Mouse (Mus musculus): ENCODE measurements around the gene Ahcyl1. TPM values are rescaled to one million over a fixed set of nuclear protein-coding genes. Genes with fewer than 3 reads are reported as not detected.

The Ahcyl1 gene
- total and polyA plus RNA-seq, 2 experiments from 2014 or later: 32.0 to 43.3 TPM

DNA sequence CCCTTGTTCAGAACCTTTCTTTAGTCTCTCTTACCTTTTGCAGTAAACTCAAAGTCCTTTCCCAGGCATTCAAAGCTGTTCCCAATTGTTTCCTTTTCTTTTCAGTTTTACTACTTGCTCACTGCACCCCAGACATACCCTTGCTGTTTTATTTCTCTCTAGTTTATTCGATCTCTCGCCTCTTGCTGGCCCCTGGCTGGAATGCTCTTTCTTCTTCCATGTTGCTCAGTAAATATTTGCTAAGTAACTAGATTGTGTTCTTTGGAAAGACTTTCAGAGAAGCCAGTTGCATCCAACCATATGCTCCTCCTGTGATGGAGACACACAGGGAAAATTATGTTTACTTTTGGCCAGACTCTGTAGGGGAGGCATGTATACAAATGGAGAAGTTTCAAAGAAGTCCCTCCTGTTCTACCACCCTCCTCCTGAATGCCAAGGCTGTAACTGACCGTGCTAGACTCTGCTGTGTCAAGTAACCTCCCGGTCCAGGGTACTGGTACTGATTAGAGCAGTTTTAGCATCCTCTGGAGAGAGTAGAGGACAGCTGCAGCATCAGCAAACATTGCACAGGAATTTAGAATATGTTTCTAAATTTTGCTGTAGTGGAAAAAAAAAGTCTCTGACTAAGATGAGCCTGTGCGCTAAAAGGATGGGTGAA lies 18.0 kb upstream of the Ahcyl1 start:
- H3K27me3 ChIP-seq (ENCODE audit: control insufficient read depth, insufficient read depth, low read length): no peaks in the 10 kb centered on the region
- peak; percentile 37 for DNase-seq (ENCODE audit: low spot score)
- H3K4me3 ChIP-seq (ENCODE audit: low read depth, low read length): no peak overlapping the region
- no peak overlapping the region for H3K9ac ChIP-seq (replicated peaks; ENCODE audit: low read depth, low read length)
- no peak overlapping the region for H3K27ac ChIP-seq (ENCODE audit: low read depth)
- 55% methylated on average over 5 of the region's 5 CpGs for WGBS
- H3K9me3 ChIP-seq (replicated peaks; ENCODE audit: control insufficient read depth, low read length): no peaks in the 10 kb centered on the region
- peaks cover 22% of the 10 kb centered on the region for H3K4me1 ChIP-seq (ENCODE audit: control insufficient read depth, insufficient read depth)
- no peak for ATAC-seq (ENCODE audit: insufficient read depth, low read depth)
- TF ChIP-seq CTCF (IDR thresholded peaks at IDR 0.05; ENCODE audit: low read depth): no peak
- TF ChIP-seq EP300 (IDR thresholded peaks at IDR 0.05; ENCODE audit: low read depth): no peak
- no peaks in the 10 kb centered on the region for H3K36me3 ChIP-seq (replicated peaks; ENCODE audit: control insufficient read depth, insufficient read depth, low read length)
- H3K4me2 ChIP-seq (ENCODE audit: low read depth, low read length): no peak overlapping the region

DNA sequence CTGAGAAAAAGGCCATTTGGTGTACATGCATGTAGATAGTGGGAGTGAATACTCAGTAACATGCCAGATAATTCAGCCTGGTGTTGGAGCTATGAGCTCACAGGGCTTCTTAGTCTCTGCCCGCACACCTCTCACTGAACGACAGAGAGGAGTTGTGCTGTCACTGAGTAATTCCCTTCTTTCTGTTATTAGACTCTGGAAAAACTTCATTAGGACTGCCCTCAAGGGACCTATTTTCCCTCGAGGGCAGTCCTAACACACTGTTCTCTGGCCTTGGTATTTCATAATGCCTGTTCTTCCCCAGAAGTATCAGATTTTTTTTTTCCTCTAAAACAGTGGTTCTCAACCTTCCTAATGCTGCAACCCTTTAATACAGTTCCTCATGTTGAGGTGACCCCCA lies 15.7 kb upstream of the Ahcyl1 start:
- Histone ChIP-seq H3K27ac (ENCODE audit: low read depth) (no peak overlapping the region), H3K4me2 (ENCODE audit: low read depth, low read length) (no peak overlapping the region), H3K27me3 (ENCODE audit: control insufficient read depth, insufficient read depth, low read length) (no peaks in the 10 kb centered on the region), H3K4me1 (ENCODE audit: control insufficient read depth, insufficient read depth) (peaks cover 18% of the 10 kb centered on the region), H3K36me3 (replicated peaks; ENCODE audit: control insufficient read depth, insufficient read depth, low read length) (no peaks in the 10 kb centered on the region), H3K4me3 (ENCODE audit: low read depth, low read length) (no peak overlapping the region), H3K9me3 (replicated peaks; ENCODE audit: control insufficient read depth, low read length) (no peaks in the 10 kb centered on the region), H3K9ac (replicated peaks; ENCODE audit: low read depth, low read length) (no peak overlapping the region)
- ATAC-seq (ENCODE audit: insufficient read depth, low read depth): no peak
- no peak for DNase-seq (ENCODE audit: low spot score)
- WGBS: 54% methylated on average over 3 of the region's 3 CpGs
- TF ChIP-seq EP300 (IDR thresholded peaks at IDR 0.05; ENCODE audit: low read depth): no peak
- no peak for TF ChIP-seq CTCF (IDR thresholded peaks at IDR 0.05; ENCODE audit: low read depth)

DNA sequence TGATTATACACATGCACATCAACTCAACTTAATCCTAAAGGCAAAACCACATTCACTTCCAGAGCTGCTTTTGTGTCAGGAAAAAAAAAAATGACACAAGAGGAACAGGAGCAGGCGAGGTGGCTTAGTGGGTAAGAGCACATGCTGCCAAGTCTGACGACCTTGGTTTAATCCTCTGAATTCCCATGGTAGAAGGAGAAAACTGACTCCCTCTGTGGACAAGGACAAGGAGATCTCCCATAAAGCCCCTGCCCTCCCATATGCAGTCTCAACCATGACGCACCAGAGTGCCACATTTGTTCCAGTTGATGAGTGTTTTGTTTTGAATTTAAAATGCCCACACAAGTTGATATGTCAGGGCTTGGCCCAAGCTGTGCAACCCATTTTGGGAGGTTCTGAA lies 12.8 kb upstream of the Ahcyl1 start:
- ATAC-seq (ENCODE audit: insufficient read depth, low read depth): no peak
- TF ChIP-seq EP300 (IDR thresholded peaks at IDR 0.05; ENCODE audit: low read depth): no peak
- TF ChIP-seq CTCF (IDR thresholded peaks at IDR 0.05; ENCODE audit: low read depth): no peak
- Histone ChIP-seq H3K36me3 (replicated peaks; ENCODE audit: control insufficient read depth, insufficient read depth, low read length) (no peaks in the 10 kb centered on the region), H3K27me3 (ENCODE audit: control insufficient read depth, insufficient read depth, low read length) (no peaks in the 10 kb centered on the region), H3K27ac (ENCODE audit: low read depth) (no peak overlapping the region), H3K9me3 (replicated peaks; ENCODE audit: control insufficient read depth, low read length) (no peaks in the 10 kb centered on the region), H3K9ac (replicated peaks; ENCODE audit: low read depth, low read length) (no peak overlapping the region), H3K4me3 (ENCODE audit: low read depth, low read length) (no peak overlapping the region), H3K4me1 (ENCODE audit: control insufficient read depth, insufficient read depth) (peaks cover 20% of the 10 kb centered on the region), H3K4me2 (ENCODE audit: low read depth, low read length) (no peak overlapping the region)
- DNase-seq (ENCODE audit: low spot score): no peak
- WGBS: 66% methylated on average over 3 of the region's 3 CpGs

DNA sequence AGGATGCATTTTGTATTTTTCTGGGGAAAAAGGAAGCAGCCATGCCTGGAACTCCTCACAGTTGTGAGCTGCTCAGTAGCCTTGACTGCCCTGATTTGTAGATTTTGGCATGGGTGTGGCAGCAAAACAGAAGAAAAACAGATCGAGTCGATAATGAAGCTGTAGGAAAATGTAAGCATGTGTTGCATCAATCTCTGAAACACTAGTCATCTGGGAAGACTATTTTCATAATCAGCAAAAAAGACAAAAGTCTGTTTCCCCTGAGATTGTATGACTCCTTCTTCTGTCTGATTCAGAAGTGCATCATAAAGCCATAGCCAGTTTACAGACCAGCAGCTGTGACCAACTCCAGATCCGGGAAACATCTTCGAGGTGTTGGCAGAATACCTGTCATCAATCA lies 10.9 kb upstream of the Ahcyl1 start:
- ATAC-seq (ENCODE audit: insufficient read depth, low read depth) (no peak), DNase-seq (ENCODE audit: low spot score) (no peak)
- Histone ChIP-seq H3K9me3 (replicated peaks; ENCODE audit: control insufficient read depth, low read length) (no peaks in the 10 kb centered on the region), H3K4me3 (ENCODE audit: low read depth, low read length) (no peak overlapping the region), H3K9ac (replicated peaks; ENCODE audit: low read depth, low read length) (no peak overlapping the region), H3K4me1 (ENCODE audit: control insufficient read depth, insufficient read depth) (peaks cover 29% of the 10 kb centered on the region), H3K27ac (ENCODE audit: low read depth) (no peak overlapping the region), H3K36me3 (replicated peaks; ENCODE audit: control insufficient read depth, insufficient read depth, low read length) (no peaks in the 10 kb centered on the region), H3K27me3 (ENCODE audit: control insufficient read depth, insufficient read depth, low read length) (no peaks in the 10 kb centered on the region), H3K4me2 (ENCODE audit: low read depth, low read length) (no peak overlapping the region)
- WGBS: 52% methylated on average over 4 of the region's 4 CpGs
- TF ChIP-seq CTCF (IDR thresholded peaks at IDR 0.05; ENCODE audit: low read depth): no peak
- TF ChIP-seq EP300 (IDR thresholded peaks at IDR 0.05; ENCODE audit: low read depth): no peak

DNA sequence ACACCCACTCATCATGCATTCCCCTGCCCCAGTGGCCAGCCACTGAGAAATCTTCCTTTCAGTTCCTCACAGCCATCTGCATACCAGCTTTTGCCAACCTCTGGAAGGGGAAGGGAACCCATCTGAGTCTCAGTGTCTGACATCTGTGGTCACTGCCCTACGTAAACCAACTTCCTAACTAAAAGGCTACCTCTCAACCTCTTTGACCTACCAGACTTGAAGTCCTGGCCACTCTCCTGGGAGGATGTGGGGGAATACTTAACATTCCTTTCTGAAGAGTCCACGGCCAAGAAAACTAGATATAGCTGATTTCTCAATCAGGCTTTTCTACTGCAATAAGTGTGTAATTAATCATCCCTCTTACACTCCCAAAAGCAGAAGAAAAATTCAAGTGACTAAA lies 9.8 kb upstream of the Ahcyl1 start:
- H3K4me3 ChIP-seq (ENCODE audit: low read depth, low read length): no peak overlapping the region
- peaks cover 29% of the 10 kb centered on the region for H3K4me1 ChIP-seq (ENCODE audit: control insufficient read depth, insufficient read depth)
- TF ChIP-seq EP300 (IDR thresholded peaks at IDR 0.05; ENCODE audit: low read depth) (no peak), CTCF (IDR thresholded peaks at IDR 0.05; ENCODE audit: low read depth) (no peak)
- no peaks in the 10 kb centered on the region for H3K9me3 ChIP-seq (replicated peaks; ENCODE audit: control insufficient read depth, low read length)
- H3K9ac ChIP-seq (replicated peaks; ENCODE audit: low read depth, low read length): no peak overlapping the region
- WGBS: 23% methylated on average over 2 of the region's 2 CpGs
- no peak overlapping the region for H3K4me2 ChIP-seq (ENCODE audit: low read depth, low read length)
- H3K27ac ChIP-seq (ENCODE audit: low read depth): no peak overlapping the region
- peak; percentile 31 for DNase-seq (ENCODE audit: low spot score)
- ATAC-seq (ENCODE audit: insufficient read depth, low read depth): no peak
- no peaks in the 10 kb centered on the region for H3K36me3 ChIP-seq (replicated peaks; ENCODE audit: control insufficient read depth, insufficient read depth, low read length)
- no peaks in the 10 kb centered on the region for H3K27me3 ChIP-seq (ENCODE audit: control insufficient read depth, insufficient read depth, low read length)

DNA sequence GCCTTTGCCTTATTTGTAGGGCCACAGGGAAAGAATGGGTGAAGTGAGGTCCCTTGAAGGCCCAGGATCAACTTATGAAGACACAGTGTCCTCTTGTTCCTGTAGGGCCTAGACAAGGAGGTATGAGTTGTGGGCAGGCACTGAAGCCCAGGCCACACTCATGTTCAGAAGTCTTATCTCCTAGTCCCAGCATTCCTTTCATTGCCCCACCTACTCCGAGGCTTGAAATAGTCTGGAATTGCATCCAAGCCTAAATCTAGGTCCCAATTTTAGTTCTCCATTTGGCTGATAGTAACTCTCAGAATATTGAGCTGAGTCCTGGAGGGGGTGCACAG lies 8.0 kb upstream of the Ahcyl1 start:
- H3K36me3 ChIP-seq (replicated peaks; ENCODE audit: control insufficient read depth, insufficient read depth, low read length): no peaks in the 10 kb centered on the region
- H3K4me3 ChIP-seq (ENCODE audit: low read depth, low read length): no peak overlapping the region
- H3K9ac ChIP-seq (replicated peaks; ENCODE audit: low read depth, low read length): no peak overlapping the region
- 0 out of 2 replicates have a peak overlapping the region, but pooled peaks have one; percentile 6 for H3K4me2 ChIP-seq (ENCODE audit: low read depth, low read length)
- 18% methylated on average over 1 of the region's 1 CpGs for WGBS
- H3K4me1 ChIP-seq (ENCODE audit: control insufficient read depth, insufficient read depth): peaks cover 29% of the 10 kb centered on the region
- H3K9me3 ChIP-seq (replicated peaks; ENCODE audit: control insufficient read depth, low read length): no peaks in the 10 kb centered on the region
- ATAC-seq (ENCODE audit: insufficient read depth, low read depth) (peak; percentile 84), DNase-seq (ENCODE audit: low spot score) (peak; percentile 30)
- no peaks in the 10 kb centered on the region for H3K27me3 ChIP-seq (ENCODE audit: control insufficient read depth, insufficient read depth, low read length)
- TF ChIP-seq CTCF (IDR thresholded peaks at IDR 0.05; ENCODE audit: low read depth): no peak
- TF ChIP-seq EP300 (IDR thresholded peaks at IDR 0.05; ENCODE audit: low read depth): no peak
- peak overlapping the region; percentile 82 for H3K27ac ChIP-seq (ENCODE audit: low read depth)

Data from heart, postnatal 0 days (tissue).